ENCODE assay signal across 8 mouse cellular contexts in genomic region chr5:123603496-123603895, GRCm38 (mm10). TPM values are rescaled to one million over a fixed set of nuclear protein-coding genes. Genes with fewer than 3 reads are reported as not detected.
A peak's percentile ranks its signal among the peaks of the same experiment; 100 is the strongest.
DNase-seq lines count a peak whose midpoint lies in the region.

No protein-coding gene starts in this region.

- intact Hi-C loops in heart, postnatal 14 days (cut with DNase I) = no loop called here

- DNase-seq in heart, adult 8-10 months (ENCODE audit: low spot score) = peak; percentile 32
- no peak for DNase-seq in heart, postnatal 14 days
- peak; percentile 18 for DNase-seq in thymus, postnatal 14 days
- DNase-seq in thymus, postnatal 25 days = no peak
- DNase-seq in kidney, postnatal 25 days = peak; percentile 15 to 48
- DNase-seq in skeletal muscle tissue, adult 2 months (ENCODE audit: low read depth, low spot score) = peak; percentile 22
- DNase-seq in spleen, postnatal 10 days (ENCODE audit: low spot score in 2 of 2) = no peak
- DNase-seq in cerebellum, postnatal 25 days = no peak

RNA-seq across cellular contexts. Expression of gene Vps33a, which starts 30.7 kb away (rescaled TPM):
- total RNA-seq in heart, adult 8-10 months (2022) = 10 to 100 TPM; 25.5 to 37.2 (median 28.6) TPM
- total RNA-seq in heart, postnatal 14 days (2021) = 10 to 100 TPM; 31.8 to 32.9 TPM

Comparison
In these comparisons a context has a peak if more than half of its experiments do, and no peak if none do; other contexts are left out.
1. DNase-seq: peak in heart, adult 8-10 months (single experiment), thymus, postnatal 14 days (single experiment), kidney, postnatal 25 days (2 of 2) and skeletal muscle tissue, adult 2 months (single experiment); none in heart, postnatal 14 days (0 of 2), thymus, postnatal 25 days (single experiment), spleen, postnatal 10 days (0 of 2) and cerebellum, postnatal 25 days (0 of 2).